Mouse (Mus musculus): ENCODE data around the gene Hexa. TPM values are rescaled to one million over a fixed set of nuclear protein-coding genes. Genes with fewer than 3 reads are reported as not detected.
A peak's percentile ranks its signal among the peaks of the same experiment; 100 is the strongest.

Hexa gene
- polyA plus RNA-seq, 1 experiment from 2014 or later = 67.3 TPM

- TF ChIP-seq CTCF (IDR thresholded peaks at IDR 0.05; ENCODE audit: low read depth) = no peak
- no peak for ATAC-seq (ENCODE audit: insufficient read depth)
- no peaks in the 10 kb centered on the region for H3K4me1 ChIP-seq (ENCODE audit: insufficient read depth)
- H3K36me3 ChIP-seq (ENCODE audit: insufficient read depth) = peaks cover 4% of the 10 kb centered on the region; the same call in 1 of the 2 replicates
- no peak overlapping the region for H3K4me3 ChIP-seq (ENCODE audit: low read depth, low read length)
- H3K27me3 ChIP-seq (ENCODE audit: insufficient read depth, low read length) = no peaks in the 10 kb centered on the region
- DNase-seq = no peak
- WGBS = 55% methylated on average over 3 of the region's 3 CpGs
- H3K27ac ChIP-seq (ENCODE audit: low read depth) = no peak overlapping the region
- no peak overlapping the region for H3K4me2 ChIP-seq
- H3K9me3 ChIP-seq (ENCODE audit: low read depth, low read length) = no peaks in the 10 kb centered on the region
- no peak overlapping the region for H3K9ac ChIP-seq
These were observed 12.3 kb downstream of the Hexa start for GRCm38 (mm10) chr9:59551620-59552031.

DNA sequence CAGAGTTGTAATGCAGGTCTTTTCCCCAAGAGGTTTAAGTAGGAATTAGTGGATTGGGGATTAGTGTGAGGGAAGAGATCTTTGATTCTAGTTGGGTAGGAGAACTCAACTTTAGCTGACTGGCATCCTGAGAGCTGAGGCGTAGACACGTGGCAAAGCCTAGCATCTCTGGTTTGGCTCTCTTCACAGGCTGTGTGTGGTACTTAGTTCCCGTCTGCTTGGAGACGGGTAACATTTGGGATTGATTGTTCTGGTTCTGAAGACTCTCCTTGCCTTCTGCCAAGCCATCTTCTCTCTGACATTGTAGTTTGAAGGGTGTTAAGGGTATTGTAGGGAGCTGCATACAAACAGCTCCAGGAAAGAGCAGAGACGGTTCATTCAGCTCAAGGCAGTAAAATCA, 13.3 kb downstream of the Hexa start:
- no peak overlapping the region for H3K4me3 ChIP-seq (ENCODE audit: low read depth, low read length)
- H3K36me3 ChIP-seq (ENCODE audit: insufficient read depth) = peaks cover 11% of the 10 kb centered on the region
- no peak for DNase-seq
- TF ChIP-seq CTCF (IDR thresholded peaks at IDR 0.05; ENCODE audit: low read depth) = no peak
- H3K4me2 ChIP-seq = no peak overlapping the region
- no peaks in the 10 kb centered on the region for H3K4me1 ChIP-seq (ENCODE audit: insufficient read depth)
- WGBS = 84% methylated on average over 5 of the region's 5 CpGs
- H3K9ac ChIP-seq = no peak overlapping the region
- no peaks in the 10 kb centered on the region for H3K27me3 ChIP-seq (ENCODE audit: insufficient read depth, low read length)
- no peak overlapping the region for H3K27ac ChIP-seq (ENCODE audit: low read depth)
- H3K9me3 ChIP-seq (ENCODE audit: low read depth, low read length) = no peaks in the 10 kb centered on the region
- no peak for ATAC-seq (ENCODE audit: insufficient read depth)

- no peak for ATAC-seq (ENCODE audit: insufficient read depth)
- no peak overlapping the region for H3K4me2 ChIP-seq
- H3K9ac ChIP-seq = no peak overlapping the region
- H3K36me3 ChIP-seq (ENCODE audit: insufficient read depth) = peaks cover 17% of the 10 kb centered on the region
- no peaks in the 10 kb centered on the region for H3K9me3 ChIP-seq (ENCODE audit: low read depth, low read length)
- no peak overlapping the region for H3K4me3 ChIP-seq (ENCODE audit: low read depth, low read length)
- no peak overlapping the region for H3K27ac ChIP-seq (ENCODE audit: low read depth)
- 77% methylated on average over 4 of the region's 4 CpGs for WGBS
- DNase-seq = no peak
- H3K27me3 ChIP-seq (ENCODE audit: insufficient read depth, low read length) = no peaks in the 10 kb centered on the region
- TF ChIP-seq CTCF (IDR thresholded peaks at IDR 0.05; ENCODE audit: low read depth) = no peak
- no peaks in the 10 kb centered on the region for H3K4me1 ChIP-seq (ENCODE audit: insufficient read depth)
These were observed 14.4 kb downstream of the Hexa start for GRCm38 (mm10) chr9:59553719-59554118.

DNA sequence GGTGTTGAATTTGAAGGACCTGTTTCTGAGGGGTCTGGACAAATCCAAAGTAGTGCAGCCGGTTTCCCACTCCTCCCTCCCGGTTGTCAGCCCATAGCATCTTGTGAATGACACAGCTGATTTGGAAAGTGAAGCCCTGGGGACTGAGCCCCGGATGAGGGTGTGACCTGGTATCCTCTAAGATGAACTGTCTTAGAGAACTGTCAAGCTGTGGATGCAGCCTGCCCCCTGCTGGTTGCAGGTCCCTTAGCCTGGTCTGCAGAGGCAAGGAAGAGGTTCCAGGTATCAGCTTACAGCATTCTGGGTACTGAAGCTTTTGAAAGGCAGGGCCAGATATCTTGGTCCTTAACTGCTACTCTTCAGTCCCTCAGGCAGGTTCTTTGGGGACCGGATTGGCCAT, 26.3 kb downstream of the Hexa start:
- no peaks in the 10 kb centered on the region for H3K27me3 ChIP-seq (ENCODE audit: insufficient read depth, low read length)
- H3K4me3 ChIP-seq (ENCODE audit: low read depth, low read length) = no peak overlapping the region
- H3K9ac ChIP-seq = no peak overlapping the region
- H3K27ac ChIP-seq (ENCODE audit: low read depth) = no peak overlapping the region
- H3K36me3 ChIP-seq (ENCODE audit: insufficient read depth) = peaks cover 41% of the 10 kb centered on the region
- no peak overlapping the region for H3K4me2 ChIP-seq
- H3K4me1 ChIP-seq (ENCODE audit: insufficient read depth) = no peaks in the 10 kb centered on the region
- WGBS = 23% methylated on average over 4 of the region's 4 CpGs
- peak; percentile 83 for DNase-seq
- ATAC-seq (ENCODE audit: insufficient read depth) = no peak
- no peaks in the 10 kb centered on the region for H3K9me3 ChIP-seq (ENCODE audit: low read depth, low read length)
- TF ChIP-seq CTCF (IDR thresholded peaks at IDR 0.05; ENCODE audit: low read depth) = peak; percentile 87

DNA sequence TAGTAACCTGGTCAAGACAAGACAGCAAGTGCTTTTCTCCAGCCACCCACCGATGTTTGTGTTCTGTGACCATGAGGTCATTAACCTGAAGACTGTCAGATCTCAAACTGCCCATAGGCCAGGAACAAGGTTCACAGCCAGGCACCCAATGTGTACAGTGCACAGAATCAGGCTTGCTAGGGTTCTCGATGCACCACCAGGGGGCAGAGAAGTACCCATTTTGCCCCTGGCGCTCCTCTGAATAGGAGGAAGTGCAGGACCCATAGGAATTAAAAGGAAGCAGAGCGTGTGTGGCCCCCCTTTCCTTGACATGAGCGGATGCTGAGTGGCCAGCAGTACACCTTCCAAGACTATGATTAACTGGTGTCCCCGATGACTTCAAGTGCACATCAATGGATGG, 27.8 kb downstream of the Hexa start:
- Histone ChIP-seq H3K27ac (ENCODE audit: low read depth) (no peak overlapping the region), H3K36me3 (ENCODE audit: insufficient read depth) (peaks cover 31% of the 10 kb centered on the region), H3K4me3 (ENCODE audit: low read depth, low read length) (no peak overlapping the region), H3K4me2 (no peak overlapping the region), H3K9me3 (ENCODE audit: low read depth, low read length) (no peaks in the 10 kb centered on the region), H3K9ac (no peak overlapping the region), H3K27me3 (ENCODE audit: insufficient read depth, low read length) (no peaks in the 10 kb centered on the region), H3K4me1 (ENCODE audit: insufficient read depth) (no peaks in the 10 kb centered on the region)
- DNase-seq (peak; percentile 83), ATAC-seq (ENCODE audit: insufficient read depth) (peak; percentile 84; the same call in 1 of the 2 replicates)
- peak; percentile 85 for TF ChIP-seq CTCF (IDR thresholded peaks at IDR 0.05; ENCODE audit: low read depth)
- 31% methylated on average over 6 of the region's 6 CpGs for WGBS

DNA sequence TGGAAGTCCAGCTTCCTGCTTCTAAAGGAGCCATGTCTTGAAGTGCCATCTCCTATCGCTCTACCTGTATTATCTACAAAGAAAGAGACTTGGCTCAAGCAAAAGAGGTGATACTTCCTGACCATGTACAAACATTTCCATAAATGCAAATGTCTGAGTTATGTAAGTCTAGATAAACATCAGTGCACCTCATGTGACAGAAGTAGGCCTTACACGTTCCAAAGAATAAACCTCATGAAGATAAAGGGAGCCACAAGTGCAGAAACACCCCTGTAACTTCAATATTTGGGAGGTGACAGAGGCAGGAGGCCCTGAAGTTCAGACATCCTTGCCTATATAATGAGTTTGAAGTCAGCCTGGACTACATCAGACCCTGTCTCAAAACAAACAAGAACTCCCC, 32.5 kb downstream of the Hexa start:
- ATAC-seq (ENCODE audit: insufficient read depth) (no peak), DNase-seq (no peak)
- TF ChIP-seq CTCF (IDR thresholded peaks at IDR 0.05; ENCODE audit: low read depth) = no peak
- Histone ChIP-seq H3K27ac (ENCODE audit: low read depth) (no peak overlapping the region), H3K27me3 (ENCODE audit: insufficient read depth, low read length) (no peaks in the 10 kb centered on the region), H3K4me3 (ENCODE audit: low read depth, low read length) (no peak overlapping the region), H3K9ac (no peak overlapping the region), H3K9me3 (ENCODE audit: low read depth, low read length) (no peaks in the 10 kb centered on the region), H3K4me2 (no peak overlapping the region), H3K36me3 (ENCODE audit: insufficient read depth) (no peaks in the 10 kb centered on the region), H3K4me1 (ENCODE audit: insufficient read depth) (no peaks in the 10 kb centered on the region)
- 67% methylated on average over 2 of the region's 2 CpGs for WGBS

DNA sequence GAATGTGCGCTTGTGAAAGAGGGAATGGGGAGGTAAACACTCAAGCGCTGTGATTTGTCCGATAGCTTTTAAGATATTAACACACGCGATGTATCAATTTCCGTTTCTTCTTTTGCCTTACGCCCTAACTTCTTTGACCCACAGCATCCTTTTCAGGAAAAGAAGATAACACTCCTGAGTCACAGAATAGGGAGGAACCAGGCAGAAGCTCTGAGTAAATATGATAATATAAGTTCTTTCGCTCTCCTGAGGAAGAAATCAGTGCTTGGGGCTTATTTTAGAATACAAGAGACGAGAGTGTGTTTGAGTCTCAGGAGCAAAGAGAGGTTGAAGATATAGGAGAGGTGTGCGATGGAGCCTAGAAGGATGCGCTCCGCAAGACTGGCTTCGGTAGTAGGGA, 38.1 kb downstream of the Hexa start:
- WGBS = 16% methylated on average over 13 of the region's 13 CpGs
- ATAC-seq (ENCODE audit: insufficient read depth) (no peak), DNase-seq (no peak)
- Histone ChIP-seq H3K4me2 (peak overlapping the region; percentile 71), H3K27me3 (ENCODE audit: insufficient read depth, low read length) (no peaks in the 10 kb centered on the region), H3K9ac (no peak overlapping the region), H3K36me3 (ENCODE audit: insufficient read depth) (no peaks in the 10 kb centered on the region), H3K4me1 (ENCODE audit: insufficient read depth) (peaks cover 3% of the 10 kb centered on the region; the same call in 1 of the 2 replicates), H3K9me3 (ENCODE audit: low read depth, low read length) (no peaks in the 10 kb centered on the region), H3K27ac (ENCODE audit: low read depth) (no peak overlapping the region), H3K4me3 (ENCODE audit: low read depth, low read length) (peak overlapping the region; percentile 34)
- TF ChIP-seq CTCF (IDR thresholded peaks at IDR 0.05; ENCODE audit: low read depth) = no peak

Measured in lung, embryonic 14.5 days (tissue).